Mouse (Mus musculus) cortical plate, adult 2 months (tissue): ENCODE measurements at regions not wholly inside any gene's neighbourhood (a gene's known extent, or its start where the extent isn't known, plus 50 kb on each side); places are given as distances from the start of the nearest gene placed in this dataset.

Experiments used
- CTCF ChIP-seq: fragments of 200-500 bp; IDR thresholded peaks from 2 replicates; pipeline ENCODE4 v1.5.1; 2011; ENCODE audit warnings: mild to moderate bottlenecking, control low read depth, low read length; ENCODE audit not compliant: insufficient read depth; ENCODE audit errors: extremely low read depth
- POLR2A ChIP-seq: fragments of 200-500 bp; IDR thresholded peaks from 2 replicates; pipeline ENCODE4 v1.6.1; 2011; ENCODE audit warnings: mild to moderate bottlenecking, low read length, control low read depth; ENCODE audit not compliant: insufficient read depth; ENCODE audit errors: extremely low read depth

- TF ChIP-seq POLR2A (no peak), CTCF (no peak)
These were observed 174.9 kb upstream of the Gm10295 start for GRCm38 (mm10) chr7:71526152-71526551.
